24 mouse cellular contexts compared by ENCODE assay signal in the genomic region with DNA sequence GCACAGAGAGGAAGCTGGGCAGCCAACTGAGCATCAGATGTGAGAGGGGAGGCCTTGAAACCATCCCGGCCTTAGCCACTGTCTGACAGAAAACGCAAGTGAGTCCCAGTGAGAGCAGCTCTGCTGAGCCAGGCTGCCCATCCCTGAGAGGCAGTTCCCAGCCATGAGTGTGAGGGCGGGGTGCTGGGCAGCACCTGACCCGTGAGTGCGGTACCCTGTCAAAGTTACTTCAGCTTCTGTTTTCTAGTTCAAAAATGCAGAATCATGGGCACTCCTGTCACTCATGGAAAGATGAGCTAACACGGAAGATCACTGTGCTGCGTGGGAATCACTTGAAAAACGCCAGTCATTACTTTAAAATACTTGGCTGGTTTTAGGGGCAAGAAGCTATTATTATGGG. TPM values are rescaled to one million over a fixed set of nuclear protein-coding genes. Genes with fewer than 3 reads are reported as not detected.
DNase-seq lines count a peak whose midpoint lies in the region; ATAC-seq and TF ChIP-seq lines count a peak whose summit lies in the region.
"Had no signal": no experiment of that assay in that cellular context is flagged by ENCODE, and none has a peak within 500 bp of the region (broad histone marks: within the 10 kb centered on the region; RNA-seq: fewer than 3 reads in every experiment).

No protein-coding gene starts in this region.

- no peaks in the 10 kb centered on the region for H3K27me3 ChIP-seq in forebrain, postnatal 0 days (ENCODE audit: insufficient read depth, low read length)
- H3K27me3 ChIP-seq: embryonic facial prominence, embryonic 13.5 days; embryonic facial prominence, embryonic 15.5 days; forebrain, embryonic 12.5 days had no signal

- H3K4me3 ChIP-seq in layer of hippocampus, adult 2 months = no peak overlapping the region
- H3K4me3 ChIP-seq in forebrain, postnatal 0 days (ENCODE audit: low read depth, low read length) = no peak overlapping the region
- H3K4me3 ChIP-seq: embryonic facial prominence, embryonic 13.5 days; embryonic facial prominence, embryonic 15.5 days; erythroblast, embryonic 14.5 days; forebrain, embryonic 10.5 days; forebrain, embryonic 12.5 days had no signal

- TF ChIP-seq CTCF in layer of hippocampus, adult 2 months (conservative IDR thresholded peaks at IDR 0.05) = no peak
- TF ChIP-seq CTCF in forebrain, postnatal 0 days (IDR thresholded peaks at IDR 0.05; ENCODE audit: low read depth) = no peak

- no peaks in the 10 kb centered on the region for H3K36me3 ChIP-seq in forebrain, postnatal 0 days (ENCODE audit: insufficient read depth)
- H3K36me3 ChIP-seq: embryonic facial prominence, embryonic 13.5 days; embryonic facial prominence, embryonic 15.5 days; forebrain, embryonic 10.5 days; forebrain, embryonic 12.5 days had no signal

- peak overlapping the region; percentile 80 for H3K27ac ChIP-seq in layer of hippocampus, adult 2 months
- H3K27ac ChIP-seq in forebrain, postnatal 0 days (ENCODE audit: low read depth, low read length) = no peak overlapping the region
- H3K27ac ChIP-seq: embryonic facial prominence, embryonic 13.5 days; embryonic facial prominence, embryonic 15.5 days; forebrain, embryonic 10.5 days; forebrain, embryonic 12.5 days had no signal

- 58% methylated on average over 8 of the region's 8 CpGs for WGBS in forebrain, postnatal 0 days

- H3K4me2 ChIP-seq in forebrain, postnatal 0 days (ENCODE audit: low read depth) = no peak overlapping the region
- H3K4me2 ChIP-seq: embryonic facial prominence, embryonic 13.5 days; embryonic facial prominence, embryonic 15.5 days; forebrain, embryonic 12.5 days had no signal

- no peak overlapping the region for H3K9ac ChIP-seq in forebrain, postnatal 0 days
- H3K9ac ChIP-seq: embryonic facial prominence, embryonic 13.5 days; embryonic facial prominence, embryonic 15.5 days; forebrain, embryonic 12.5 days had no signal

- peak; percentile 31; the same call in 1 of the 2 replicates for ATAC-seq in granulocyte monocyte progenitor cell, adult 5-6 weeks (replicated peaks; ENCODE audit: poor library complexity, severe bottlenecking)
- peak; percentile 42; the same call in 1 of the 2 replicates for ATAC-seq in megakaryocyte progenitor cell, adult 5-6 weeks (replicated peaks; ENCODE audit: poor library complexity)
- peak; percentile 64 for ATAC-seq in neutrophil, adult 5-6 weeks (ENCODE audit: extremely low read depth, insufficient number of reproducible peaks, low FRiP score, poor library complexity, severe bottlenecking)
- ATAC-seq in forebrain, postnatal 0 days = no peak
- ATAC-seq: forebrain, embryonic 14.5 days; forebrain, embryonic 16.5 days had no signal

- no peaks in the 10 kb centered on the region for H3K4me1 ChIP-seq in forebrain, postnatal 0 days (ENCODE audit: insufficient read depth)
- H3K4me1 ChIP-seq: embryonic facial prominence, embryonic 13.5 days had no signal

- no peaks in the 10 kb centered on the region for H3K9me3 ChIP-seq in forebrain, postnatal 0 days (ENCODE audit: low read length)
- H3K9me3 ChIP-seq: embryonic facial prominence, embryonic 13.5 days; embryonic facial prominence, embryonic 15.5 days; forebrain, embryonic 10.5 days; forebrain, embryonic 12.5 days had no signal

- DNase-seq in layer of hippocampus, adult 2 months (ENCODE audit: low spot score in 2 of 2) = no peak
- DNase-seq in layer of hippocampus, postnatal 14 days (ENCODE audit: low spot score in 2 of 2) = no peak
- DNase-seq in cerebellum, postnatal 10 days = no peak
- DNase-seq in lung, postnatal 36 days = no peak
- no peak for DNase-seq in forebrain, postnatal 0 days
- DNase-seq: adrenal gland, adult 2 months; adrenal gland, postnatal 10 days; adrenal gland, postnatal 25 days; cerebellum, adult 11 months; cerebellum, adult 18-20 months; cerebellum, adult 8-10 months; cerebellum, adult 9-11 months; cerebellum, postnatal 25 days; embryo, embryonic 11 days had no signal

RNA-seq across cellular contexts. Expression of gene Prkag2, which starts 49.6 kb away (rescaled TPM):
- 100 to 1,000 TPM; 177 to 193 TPM for total RNA-seq in layer of hippocampus, adult 2 months (2021)
- 100 to 1,000 TPM; 151 to 155 TPM for total RNA-seq in layer of hippocampus, postnatal 14 days (2021)
- total RNA-seq in granulocyte monocyte progenitor cell, adult 5-6 weeks (2014; fragmentation: Nextera tagmentation) = 27.3 and 27.5 TPM in 2 replicates
- total RNA-seq in granulocyte monocyte progenitor cell, adult 5-6 weeks (2017) = 18.2 and 22.7 TPM in 2 replicates
- 21.1 and 21.2 TPM in 2 replicates for total RNA-seq in megakaryocyte progenitor cell, adult 5-6 weeks (2015)
- total RNA-seq in megakaryocyte progenitor cell, adult 5-6 weeks (2017) = 25.4 and 26.1 TPM in 2 replicates
- total RNA-seq in neutrophil, adult 5-6 weeks (2017) = 33.3 and 37.0 TPM in 2 replicates
- 62.4 and 72.2 TPM in 2 replicates for total RNA-seq in forebrain, postnatal 0 days (2014; rRNA removed)
- polyA plus RNA-seq in forebrain, postnatal 0 days (2015; fragmentation: Nextera tagmentation; extraction: Ambion mirVana) = 94.9 and 112 TPM in 2 replicates
